Mouse (Mus musculus) myocyte (in vitro differentiated cells): ENCODE data around the gene Hirip3.

Source experiments
- E2F4 ChIP-seq: IDR thresholded peaks from one replicate; pipeline ENCODE4 v1.6.1; 2011; ENCODE audit warnings: mild to moderate bottlenecking, control low read depth, moderate library complexity; ENCODE audit not compliant: insufficient read depth
- MAX ChIP-seq: IDR thresholded peaks from one replicate; pipeline ENCODE4 v1.6.1; 2011; ENCODE audit warnings: low read depth, mild to moderate bottlenecking, control low read depth
- POLR2A ChIP-seq: IDR thresholded peaks from one replicate; pipeline ENCODE4 v1.6.1; 2011; ENCODE audit warnings: low read depth, mild to moderate bottlenecking, control low read depth, moderate library complexity; ENCODE audit not compliant: insufficient read length
- TCF12 ChIP-seq: IDR thresholded peaks from one replicate; pipeline ENCODE4 v1.6.1; 2011; ENCODE audit warnings: mild to moderate bottlenecking, control low read depth; ENCODE audit not compliant: poor library complexity, insufficient read depth, severe bottlenecking
- TCF3 ChIP-seq: IDR thresholded peaks from one replicate; pipeline ENCODE4 v1.6.1; 2011; ENCODE audit warnings: low read depth, control low read depth; ENCODE audit not compliant: insufficient read length
- USF1 ChIP-seq: IDR thresholded peaks from one replicate; pipeline ENCODE4 v1.6.1; 2011; ENCODE audit warnings: low read depth, mild to moderate bottlenecking, control low read depth, moderate library complexity

DNA sequence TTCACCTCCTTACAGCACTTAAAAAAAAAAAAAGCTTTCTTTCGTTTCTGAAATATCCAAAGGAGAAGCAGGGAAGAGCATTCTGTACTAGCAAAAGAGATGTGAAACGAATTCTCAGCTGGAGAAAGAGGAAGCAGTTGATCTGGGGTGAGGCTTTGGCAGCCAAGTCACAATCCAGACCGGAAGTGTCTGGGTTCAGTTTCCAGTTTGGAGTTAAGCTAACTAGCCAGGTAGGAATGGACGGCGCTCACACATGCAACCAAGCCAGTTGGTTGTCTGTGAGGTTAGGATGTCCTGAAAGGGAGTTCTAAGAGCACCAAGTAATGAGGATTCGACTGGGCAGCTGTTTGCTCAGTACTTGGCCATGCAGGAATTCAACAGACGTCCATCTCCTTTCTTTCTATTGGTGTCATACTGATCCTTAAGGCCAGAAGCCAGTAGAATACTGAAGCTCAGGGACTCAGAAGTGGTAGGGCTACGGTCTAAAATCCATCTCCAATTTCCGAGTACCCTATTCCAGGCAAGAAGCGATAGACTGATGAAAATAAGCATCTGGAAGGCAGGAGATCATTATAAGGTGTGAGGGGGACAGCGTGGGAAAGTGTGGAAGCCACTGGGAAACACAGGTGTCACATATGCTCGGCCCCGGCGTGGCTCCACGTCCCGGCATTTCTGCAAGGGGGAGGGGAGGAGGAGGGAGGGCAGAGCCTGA is 35.8 kb downstream of the Hirip3 start:
- TF ChIP-seq POLR2A (no peak), USF1 (no peak), MAX (no peak), E2F4 (no peak), TCF3 (no peak), TCF12 (no peak)
